Mouse (Mus musculus) stomach, postnatal 0 days (tissue): Measurements from ENCODE around the gene Hoxc11.

Source experiments
- CTCF ChIP-seq: IDR thresholded peaks from 2 replicates; pipeline ENCODE4 v1.5.1; 2016; ENCODE audit warnings: antibody characterized with exemption, low read depth, mild to moderate bottlenecking, moderate library complexity
- EP300 ChIP-seq: optimal IDR thresholded peaks from 2 replicates; pipeline ENCODE3; 2016; ENCODE audit warnings: antibody characterized with exemption

GRCm38 (mm10) chr15:103001370-103001769 lies 47.1 kb downstream of the Hoxc11 start:
- no peak for TF ChIP-seq CTCF
- TF ChIP-seq EP300, result no peak
